Mouse (Mus musculus) heart, embryonic 16.5 days (tissue): ENCODE results near the gene Acads. TPM values are rescaled to one million over a fixed set of nuclear protein-coding genes. Genes with fewer than 3 reads are reported as not detected.

Experiments
- ATAC-seq: fragments of 200-750 bp; cut with Nextera tagmentation; replicated peaks from 2 replicates; pipeline ENCODE4 v1.8.0; 2017; ENCODE audit warnings: moderate number of reproducible peaks; ENCODE audit not compliant: insufficient read depth, low FRiP score; ENCODE audit errors: extremely low read depth
- H3K27ac ChIP-seq: fragments of 300-500 bp; sonication (generic); 2 replicates; pipeline ENCODE4 v1.5.1; 2014; ENCODE audit warnings: mild to moderate bottlenecking, low read length, control low read depth, moderate library complexity
- H3K27me3 ChIP-seq: fragments of 300-500 bp; sonication (generic); 2 replicates; pipeline ENCODE4 v1.6.1; 2014; ENCODE audit warnings: low read length, mixed read lengths; ENCODE audit not compliant: control insufficient read depth, insufficient read depth
- H3K36me3 ChIP-seq: fragments of 300-500 bp; sonication (generic); 2 replicates; pipeline ENCODE4 v1.6.1; 2014; ENCODE audit not compliant: control insufficient read depth, insufficient read depth
- H3K4me1 ChIP-seq: fragments of 300-500 bp; sonication (generic); 2 replicates; pipeline ENCODE4 v1.6.1; 2014; ENCODE audit warnings: low read length, mixed read lengths; ENCODE audit not compliant: control insufficient read depth, insufficient read depth
- H3K4me2 ChIP-seq: fragments of 300-500 bp; sonication (generic); 2 replicates; pipeline ENCODE4 v1.6.1; 2014; ENCODE audit warnings: low read depth, mild to moderate bottlenecking, control low read depth, low read length
- H3K4me3 ChIP-seq: fragments of 300-500 bp; sonication (generic); 2 replicates; pipeline ENCODE4 v1.5.1; 2014; ENCODE audit warnings: mild to moderate bottlenecking, control low read depth, low read length
- H3K9ac ChIP-seq: fragments of 300-500 bp; sonication (generic); 2 replicates; pipeline ENCODE4 v1.6.1; 2014; ENCODE audit warnings: low read length, control low read depth
- H3K9me3 ChIP-seq: fragments of 300-500 bp; sonication (generic); replicated peaks from 2 replicates; pipeline ENCODE4 v1.6.1; 2016; ENCODE audit warnings: low read length; ENCODE audit not compliant: control insufficient read depth
- whole genome bisulfite sequencing: fragments of 180-500 bp; shearing (Covaris S2); extraction: QIAGEN DNeasy Blood & Tissue Kit; methylation state at CpG from one replicate; pipeline ENCODE4 v1.1.7; 2014; 5-methylcytosine and 5-hydroxymethylcytosine counted together
- polyA plus RNA-seq: library from polyadenylated mRNA; unstranded; fragments of >200 nt; fragmentation: Nextera tagmentation; extraction: Ambion mirVana; gene quantifications from 2 replicates; pipeline ENCODE4 v1.2.1, GENCODE M21; 2015

Acads gene
- polyA plus RNA-seq, 1 experiment from 2014 or later, result 140 TPM

DNA sequence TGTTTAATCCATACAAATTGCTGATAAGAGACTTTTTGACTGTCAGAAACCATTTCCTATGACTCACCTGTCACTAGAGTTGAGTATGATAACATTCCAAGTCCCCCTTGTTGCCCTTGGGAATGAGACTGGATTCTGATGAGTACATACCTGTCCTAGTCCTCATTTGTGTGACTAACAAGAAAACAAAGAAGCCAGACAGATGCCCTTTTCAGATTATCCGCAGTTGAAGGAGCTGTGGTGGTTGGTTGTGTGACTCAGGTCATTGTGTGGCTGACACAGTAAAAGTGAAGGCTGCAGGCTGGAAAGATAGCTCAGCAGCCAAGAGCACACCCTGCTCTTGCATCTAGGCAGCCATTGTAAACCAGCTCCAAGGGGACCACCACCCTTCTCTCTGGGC, 56.6 kb downstream of the Acads start:
- Histone ChIP-seq H3K36me3 (peaks cover 5% of the 10 kb centered on the region; the same call in 1 of the 2 replicates), H3K9me3 (no peaks in the 10 kb centered on the region), H3K27me3 (no peaks in the 10 kb centered on the region), H3K9ac (no peak overlapping the region), H3K4me3 (no peak overlapping the region), H3K27ac (no peak overlapping the region), H3K4me1 (peaks cover 22% of the 10 kb centered on the region), H3K4me2 (no peak overlapping the region)
- no peak for ATAC-seq
- 85% methylated on average over 1 of the region's 1 CpGs for WGBS

DNA sequence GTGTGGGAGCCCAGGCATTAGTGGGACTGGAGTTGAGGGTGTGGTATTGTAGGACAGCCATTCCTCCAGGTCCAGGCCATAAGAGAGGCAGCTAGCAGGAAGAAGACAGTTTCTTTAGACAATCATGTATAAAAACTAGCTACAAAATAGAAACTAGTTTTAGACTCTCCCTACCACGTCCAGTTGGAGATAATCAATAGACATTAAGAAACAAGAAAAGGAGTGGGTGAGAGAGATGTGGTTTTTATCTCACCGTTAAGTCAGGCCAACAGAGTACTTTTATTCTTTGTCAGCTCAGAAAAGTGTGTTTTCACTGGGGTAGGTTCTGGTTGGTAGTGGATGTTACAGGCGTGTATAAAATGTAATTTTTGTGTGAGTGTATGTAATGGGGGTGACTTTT, 58.2 kb downstream of the Acads start:
- ATAC-seq, result no peak
- no peaks in the 10 kb centered on the region for H3K27me3 ChIP-seq
- peaks cover 16% of the 10 kb centered on the region for H3K4me1 ChIP-seq
- H3K36me3 ChIP-seq, result peaks cover 5% of the 10 kb centered on the region; the same call in 1 of the 2 replicates
- H3K27ac ChIP-seq, result no peak overlapping the region
- H3K4me2 ChIP-seq, result no peak overlapping the region
- WGBS, result 85% methylated on average over 3 of the region's 3 CpGs
- H3K9ac ChIP-seq, result no peak overlapping the region
- H3K9me3 ChIP-seq, result no peaks in the 10 kb centered on the region
- no peak overlapping the region for H3K4me3 ChIP-seq

Other genes with a start within 250 kb of the Acads start
- gene Oasl2, start 222.4 kb downstream of the Acads start, polyA plus RNA-seq, result 15.4 and 26.9 TPM in 2 replicates
- 0.89 and 1.4 TPM in 2 replicates for gene Oasl1, start 196.1 kb downstream of the Acads start, polyA plus RNA-seq
- 32.6 and 37.1 TPM in 2 replicates for gene 2210016L21Rik, start 177.2 kb downstream of the Acads start, polyA plus RNA-seq
- 0.22 and 0.46 TPM in 2 replicates for gene Hnf1a, start 148.3 kb downstream of the Acads start, polyA plus RNA-seq
- 6.8 and 7.3 TPM in 2 replicates for gene Sppl3, start 108.2 kb downstream of the Acads start, polyA plus RNA-seq
- gene Gm10401, start 21.1 kb downstream of the Acads start, polyA plus RNA-seq, result 9.2 and 14.9 TPM in 2 replicates
- 20.7 and 22.6 TPM in 2 replicates for gene Unc119b, start 15.6 kb upstream of the Acads start, polyA plus RNA-seq
- 50.7 and 55.8 TPM in 2 replicates for gene Mlec, start 38.8 kb upstream of the Acads start, polyA plus RNA-seq
- 0.51 and 1.1 TPM in 2 replicates for gene Cabp1, start 75.0 kb upstream of the Acads start, polyA plus RNA-seq
- 70.5 and 76.5 TPM in 2 replicates for gene Pop5, start 116.5 kb upstream of the Acads start, polyA plus RNA-seq
- 126 and 133 TPM in 2 replicates for gene Rnf10, start 153.6 kb upstream of the Acads start, polyA plus RNA-seq
- gene Coq5, start 160.3 kb upstream of the Acads start, polyA plus RNA-seq, result 91.0 and 95.7 TPM in 2 replicates
- 1,055 and 1,099 TPM in 2 replicates for gene Dynll1, start 181.7 kb upstream of the Acads start, polyA plus RNA-seq
- gene Srsf9, start 207.8 kb upstream of the Acads start, polyA plus RNA-seq, result 94.3 and 131 TPM in 2 replicates
- gene Gatc, start 221.8 kb upstream of the Acads start, polyA plus RNA-seq, result 22.4 and 24.6 TPM in 2 replicates
- gene Triap1, start 221.9 kb upstream of the Acads start, polyA plus RNA-seq, result 39.2 and 40.2 TPM in 2 replicates
- gene Cox6a1, start 229.6 kb upstream of the Acads start, polyA plus RNA-seq, result 1,358 and 1,596 TPM in 2 replicates